Mouse (Mus musculus): ENCODE measurements around the gene Stfa2. TPM values are rescaled to one million over a fixed set of nuclear protein-coding genes. Genes with fewer than 3 reads are reported as not detected.
"Not testable (repeated sequence)": the region's sequence is repeated elsewhere in the genome, so short reads cannot be mapped to it uniquely, and the experiment has no call there.

The Stfa2 gene
- polyA plus RNA-seq (2016; fragmentation: Nextera tagmentation; extraction: Ambion mirVana): not detected in 2 replicates

- no peak within 1 kb of the TSS for H3K4me3 ChIP-seq
- H3K9me3 ChIP-seq (replicated peaks): no peaks in the 10 kb centered on the region
- no peak within 1 kb of the TSS for H3K27ac ChIP-seq
- no peak for DNase-seq (ENCODE audit: low spot score)
- no peaks in the 10 kb centered on the region for H3K27me3 ChIP-seq (ENCODE audit: low read depth, poor library complexity, severe bottlenecking)
- H3K36me3 ChIP-seq: no peaks in the 10 kb centered on the region
- no peaks in the 10 kb centered on the region for H3K4me1 ChIP-seq
These were observed at the start of gene Stfa2 for GRCm38 (mm10) chr16:36408357-36408756. Gene Stfa2, minus strand, starts transcription at chr16:36408457.

- Histone ChIP-seq H3K4me1 (no peaks in the 10 kb centered on the region), H3K27ac (no peak within 1 kb of the TSS), H3K27me3 (ENCODE audit: low read depth, poor library complexity, severe bottlenecking) (no peaks in the 10 kb centered on the region), H3K9me3 (replicated peaks) (no peaks in the 10 kb centered on the region), H3K4me3 (no peak within 1 kb of the TSS), H3K36me3 (no peaks in the 10 kb centered on the region)
- no peak for DNase-seq (ENCODE audit: low spot score)
- WGBS: 90% methylated on average over 4 of the region's 4 CpGs
These were observed 47.1 kb upstream of the Stfa2 start, which contains the start of gene Stfa3 for GRCm38 (mm10) chr16:36455342-36455802. Gene Stfa3, minus strand, starts transcription at chr16:36455392.

- not testable (repeated sequence) for DNase-seq (ENCODE audit: low spot score); H3K9me3 ChIP-seq (replicated peaks); H3K4me1 ChIP-seq; H3K27ac ChIP-seq; H3K4me3 ChIP-seq; H3K36me3 ChIP-seq; H3K27me3 ChIP-seq (ENCODE audit: low read depth, poor library complexity, severe bottlenecking)
- 83% methylated on average over 1 of the region's 1 CpGs for WGBS
These were observed 12.7 kb upstream of the Stfa2 start for GRCm38 (mm10) chr16:36420979-36421378.

GRCm38 (mm10) chr16:36389060-36389459 is 19.2 kb downstream of the Stfa2 start:
- H3K4me1 ChIP-seq: no peaks in the 10 kb centered on the region
- DNase-seq (ENCODE audit: low spot score): peak; percentile 29
- no peak overlapping the region for H3K4me3 ChIP-seq
- no peaks in the 10 kb centered on the region for H3K27me3 ChIP-seq (ENCODE audit: low read depth, poor library complexity, severe bottlenecking)
- H3K9me3 ChIP-seq (replicated peaks): no peaks in the 10 kb centered on the region
- WGBS: 21% methylated on average over 4 of the region's 4 CpGs
- no peak overlapping the region for H3K27ac ChIP-seq
- no peaks in the 10 kb centered on the region for H3K36me3 ChIP-seq

GRCm38 (mm10) chr16:36367648-36368047 is 40.6 kb downstream of the Stfa2 start, which contains the start of gene BC100530:
Gene BC100530, minus strand, starts transcription at chr16:36367748.
- H3K4me3 ChIP-seq; H3K36me3 ChIP-seq; H3K27me3 ChIP-seq (ENCODE audit: low read depth, poor library complexity, severe bottlenecking); DNase-seq (ENCODE audit: low spot score); H3K27ac ChIP-seq; H3K9me3 ChIP-seq (replicated peaks); H3K4me1 ChIP-seq: not testable (repeated sequence)
- WGBS: 92% methylated on average over 3 of the region's 3 CpGs

Other genes with a start within 250 kb of the Stfa2 start
- gene Gm5483, start 224.2 kb downstream of the Stfa2 start, polyA plus RNA-seq (2016; fragmentation: Nextera tagmentation; extraction: Ambion mirVana): not detected in 2 replicates
- gene Gm5416, start 198.1 kb downstream of the Stfa2 start, polyA plus RNA-seq (2016; fragmentation: Nextera tagmentation; extraction: Ambion mirVana): not detected in 2 replicates
- 0.49 TPM in 1 of 2 replicates, not detected in the other for gene 2010005H15Rik, start 187.0 kb downstream of the Stfa2 start, polyA plus RNA-seq (2016; fragmentation: Nextera tagmentation; extraction: Ambion mirVana)
- 0.35 and 1.7 TPM in 2 replicates for gene Stfa1, start 131.5 kb downstream of the Stfa2 start, polyA plus RNA-seq (2016; fragmentation: Nextera tagmentation; extraction: Ambion mirVana)
- not detected in 2 replicates for gene BC117090, start 74.1 kb downstream of the Stfa2 start, polyA plus RNA-seq (2016; fragmentation: Nextera tagmentation; extraction: Ambion mirVana)
- gene BC100530, start 40.7 kb downstream of the Stfa2 start, polyA plus RNA-seq (2016; fragmentation: Nextera tagmentation; extraction: Ambion mirVana): 0.38 TPM in 1 of 2 replicates, not detected in the other
- gene Stfa3, start 46.9 kb upstream of the Stfa2 start, polyA plus RNA-seq (2016; fragmentation: Nextera tagmentation; extraction: Ambion mirVana): not detected in 2 replicates
- gene Casr, start 153.7 kb upstream of the Stfa2 start, polyA plus RNA-seq (2016; fragmentation: Nextera tagmentation; extraction: Ambion mirVana): 0.13 and 0.14 TPM in 2 replicates